Mouse (Mus musculus) small intestine, adult 2 months (tissue): ENCODE data around the gene Mxi1.

Experiments
- CTCF ChIP-seq: fragments of 200-500 bp; IDR thresholded peaks from 2 replicates; pipeline ENCODE4 v1.5.1; 2012; ENCODE audit warnings: low read depth, mild to moderate bottlenecking, control low read depth, inconsistent platforms, low read length, moderate library complexity, mixed read lengths; ENCODE audit not compliant: insufficient replicate concordance, insufficient read length; ENCODE audit errors: extremely low read depth
- POLR2A ChIP-seq: fragments of 200-500 bp; IDR thresholded peaks from 2 replicates; pipeline ENCODE4 v1.6.1; 2012; ENCODE audit warnings: low read depth, mild to moderate bottlenecking, control low read depth, inconsistent platforms, low read length, moderate library complexity

- TF ChIP-seq CTCF, result no peak
- no peak for TF ChIP-seq POLR2A
Measured at GRCm38 (mm10) chr19:53364963-53365362, 54.6 kb downstream of the Mxi1 start.
